Mouse (Mus musculus): ENCODE data around the gene Gm42417.
"Not testable (repeated sequence)": the region's sequence is repeated elsewhere in the genome, so short reads cannot be mapped to it uniquely, and the experiment has no call there.

Gene Gm42417

GRCm38 (mm10) chr1:36545382-36545781, 6.2 kb upstream of the Gm42417 start:
- no peak for DNase-seq

GRCm38 (mm10) chr1:36542925-36543324, 3.7 kb upstream of the Gm42417 start:
- DNase-seq: no peak

GRCm38 (mm10) chr1:36541844-36542243, 2.6 kb upstream of the Gm42417 start:
- no peak for DNase-seq

- no peak for DNase-seq
These were observed 1.6 kb upstream of the Gm42417 start for GRCm38 (mm10) chr1:36540807-36541206.

- DNase-seq: no peak
These were observed 903 bp upstream of the Gm42417 start for GRCm38 (mm10) chr1:36540132-36540531.

GRCm38 (mm10) chr1:36538727-36539126, 502 bp downstream of the Gm42417 start:
- no peak for DNase-seq

- DNase-seq: not testable (repeated sequence)
These were observed 2.4 kb downstream of the Gm42417 start, which contains the start of gene Ankrd23 for GRCm38 (mm10) chr1:36536783-36537182. TSS of gene Ankrd23 (minus strand) at chr1:36536883.

- no peak for DNase-seq
These were observed 2.9 kb downstream of the Gm42417 start for GRCm38 (mm10) chr1:36536397-36536728.

- no peak for DNase-seq
These were observed 3.5 kb downstream of the Gm42417 start for GRCm38 (mm10) chr1:36535477-36536396.

- no peak for DNase-seq
These were observed 4.6 kb downstream of the Gm42417 start for GRCm38 (mm10) chr1:36534595-36535058.

- no peak for DNase-seq
These were observed 5.7 kb downstream of the Gm42417 start for GRCm38 (mm10) chr1:36533546-36533945.

GRCm38 (mm10) chr1:36531461-36531860, 7.8 kb downstream of the Gm42417 start:
- DNase-seq: no peak

GRCm38 (mm10) chr1:36530962-36531361, 8.3 kb downstream of the Gm42417 start:
- no peak for DNase-seq

GRCm38 (mm10) chr1:36530485-36530884, 8.7 kb downstream of the Gm42417 start:
- peak; percentile 40 for DNase-seq

GRCm38 (mm10) chr1:36529875-36530274, 9.4 kb downstream of the Gm42417 start:
- no peak for DNase-seq

GRCm38 (mm10) chr1:36529274-36529673, 10.0 kb downstream of the Gm42417 start:
- DNase-seq: no peak

- no peak for DNase-seq
These were observed 10.9 kb downstream of the Gm42417 start for GRCm38 (mm10) chr1:36528351-36528750.

GRCm38 (mm10) chr1:36526903-36527302, 12.3 kb downstream of the Gm42417 start:
- no peak for DNase-seq

- DNase-seq: no peak
These were observed 13.5 kb downstream of the Gm42417 start for GRCm38 (mm10) chr1:36525774-36526173.

- no peak for DNase-seq
These were observed 15.2 kb downstream of the Gm42417 start for GRCm38 (mm10) chr1:36524058-36524457.

GRCm38 (mm10) chr1:36523332-36524013, 15.8 kb downstream of the Gm42417 start:
- DNase-seq: no peak

GRCm38 (mm10) chr1:36522210-36522609, 17.0 kb downstream of the Gm42417 start:
- DNase-seq: no peak

- no peak for DNase-seq
These were observed 19.6 kb downstream of the Gm42417 start for GRCm38 (mm10) chr1:36519626-36520025.

GRCm38 (mm10) chr1:36518259-36518658, 21.0 kb downstream of the Gm42417 start:
- no peak for DNase-seq

All from right cerebral cortex, postnatal 4 days (tissue).